Comparison of ENCODE assay signal across 23 mouse cellular contexts in genomic region chr15:100708433-100709078, GRCm38 (mm10).
"Had no signal": no experiment of that assay in that cellular context is flagged by ENCODE, and none has a peak within 500 bp of the region (broad histone marks: within the 10 kb centered on the region; RNA-seq: fewer than 3 reads in every experiment).

No protein-coding gene starts in this region.

- ATAC-seq: liver, embryonic 12.5 days; midbrain, embryonic 15.5 days had no signal

- H3K27ac ChIP-seq: limb, embryonic 10.5 days; limb, embryonic 13.5 days; liver, embryonic 12.5 days; liver, embryonic 15.5 days; lung, embryonic 15.5 days; midbrain, embryonic 12.5 days; midbrain, embryonic 15.5 days; neural tube, embryonic 12.5 days; neural tube, embryonic 15.5 days had no signal

- H3K4me3 ChIP-seq: limb, embryonic 10.5 days; limb, embryonic 13.5 days; liver, embryonic 12.5 days; liver, embryonic 15.5 days; lung, embryonic 15.5 days; midbrain, embryonic 12.5 days; midbrain, embryonic 15.5 days; neural tube, embryonic 12.5 days; neural tube, embryonic 15.5 days had no signal

- DNase-seq: kidney, adult 18-20 months; kidney, adult 9 months; kidney, postnatal 14 days; kidney, postnatal 4 days; liver; lung, adult 18-20 months; lung, postnatal 10 days; lung, postnatal 4 days; right cerebral cortex, adult 18-20 months; right cerebral cortex, postnatal 14 days; right cerebral cortex, postnatal 4 days; spleen, adult 18-20 months; thymus, adult 18-20 months; thymus, postnatal 25 days had no signal

- H3K9me3 ChIP-seq: limb, embryonic 10.5 days; limb, embryonic 13.5 days; liver, embryonic 12.5 days; liver, embryonic 15.5 days; lung, embryonic 15.5 days; midbrain, embryonic 12.5 days; midbrain, embryonic 15.5 days; neural tube, embryonic 12.5 days; neural tube, embryonic 15.5 days had no signal

- H3K36me3 ChIP-seq: limb, embryonic 10.5 days; limb, embryonic 13.5 days; liver, embryonic 12.5 days; liver, embryonic 15.5 days; lung, embryonic 15.5 days; midbrain, embryonic 12.5 days; midbrain, embryonic 15.5 days; neural tube, embryonic 12.5 days; neural tube, embryonic 15.5 days had no signal

- H3K9ac ChIP-seq: limb, embryonic 13.5 days; liver, embryonic 12.5 days; liver, embryonic 15.5 days; lung, embryonic 15.5 days; midbrain, embryonic 12.5 days; midbrain, embryonic 15.5 days; neural tube, embryonic 12.5 days; neural tube, embryonic 15.5 days had no signal

- H3K4me1 ChIP-seq: lung, embryonic 15.5 days had no signal
